Mouse (Mus musculus): ENCODE measurements around the gene Sorbs2.

GRCm38 (mm10) chr8:45540513-45540912, 32.9 kb downstream of the Sorbs2 start:
- TF ChIP-seq CTCF (IDR thresholded peaks at IDR 0.05; ENCODE audit: low read depth) (no peak), EP300 (IDR thresholded peaks at IDR 0.05; ENCODE audit: low read depth) (no peak)

All from liver, postnatal 0 days (tissue).